Mouse (Mus musculus) erythroblast, embryonic 14.5 days (primary cell): ENCODE results near the gene Pdhx.

Source experiments
- GATA1 ChIP-seq: IDR thresholded peaks from 2 replicates; pipeline ENCODE4 v1.6.1; 2012; ENCODE audit warnings: low read length, inconsistent platforms, mixed read lengths
- TAL1 ChIP-seq: IDR thresholded peaks from 3 replicates; pipeline ENCODE4 v1.6.1; 2012; ENCODE audit warnings: low read length, inconsistent platforms, mixed read lengths

DNA sequence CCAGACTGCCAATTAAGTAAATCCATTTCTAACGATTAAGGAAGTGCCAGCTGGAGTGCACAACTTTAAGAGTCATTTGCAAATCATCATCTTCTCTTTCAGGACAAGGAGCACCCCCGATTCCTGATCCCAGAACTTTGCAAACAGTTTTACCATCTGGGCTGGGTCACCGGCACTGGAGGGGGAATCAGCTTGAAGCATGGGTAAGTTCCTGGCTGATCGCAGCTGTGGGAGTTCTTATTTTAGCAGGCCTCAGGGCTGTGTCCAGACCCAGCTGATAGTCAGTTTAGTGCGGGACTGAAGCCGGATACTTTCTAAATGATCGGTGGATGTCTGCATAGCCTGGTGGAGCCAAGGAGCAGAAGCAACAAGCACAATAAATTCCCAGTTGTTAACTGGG, 9.5 kb upstream of the Pdhx start:
- TF ChIP-seq GATA1 (no peak), TAL1 (no peak)
